Comparison of ENCODE assay signal across 18 mouse cellular contexts in genomic region chr13:52374781-52375180, GRCm38 (mm10).
A peak's percentile ranks its signal among the peaks of the same experiment; 100 is the strongest.
DNase-seq lines count a peak whose midpoint lies in the region; ATAC-seq lines count a peak whose summit lies in the region.
"Had no signal": no experiment of that assay in that cellular context is flagged by ENCODE, and none has a peak within 500 bp of the region (broad histone marks: within the 10 kb centered on the region; RNA-seq: fewer than 3 reads in every experiment).

No protein-coding gene starts in this region.

- no peak overlapping the region for H3K4me3 ChIP-seq in limb, embryonic 10.5 days
- H3K4me3 ChIP-seq: erythroblast, embryonic 14.5 days; forebrain, embryonic 13.5 days; midbrain, embryonic 13.5 days; neural tube, embryonic 13.5 days had no signal

- no peaks in the 10 kb centered on the region; the same call in 1 of the 2 replicates for H3K9me3 ChIP-seq in limb, embryonic 10.5 days (replicated peaks)

- ATAC-seq in erythroblast, adult 5-6 weeks (replicated peaks; ENCODE audit: low FRiP score, poor library complexity, severe bottlenecking): no peak
- ATAC-seq: forebrain, embryonic 13.5 days; hindbrain, embryonic 16.5 days; intestine, embryonic 16.5 days; midbrain, embryonic 13.5 days had no signal

- no peaks in the 10 kb centered on the region for H3K4me1 ChIP-seq in limb, embryonic 10.5 days
- H3K4me1 ChIP-seq: forebrain, embryonic 13.5 days had no signal

- H3K36me3 ChIP-seq in limb, embryonic 10.5 days: no peaks in the 10 kb centered on the region
- H3K36me3 ChIP-seq: midbrain, embryonic 13.5 days; neural tube, embryonic 13.5 days had no signal

- 75% methylated on average over 3 of the region's 3 CpGs for WGBS in limb, embryonic 10.5 days

- no peaks in the 10 kb centered on the region for H3K27me3 ChIP-seq in limb, embryonic 10.5 days (ENCODE audit: low read depth, poor library complexity, severe bottlenecking)
- H3K27me3 ChIP-seq: forebrain, embryonic 13.5 days; midbrain, embryonic 13.5 days; neural tube, embryonic 13.5 days had no signal

- DNase-seq in heart, postnatal 4 days: peak; percentile 25
- DNase-seq in heart, adult 18-20 months: no peak
- peak; percentile 67 to 76 for DNase-seq in cerebellum, adult 18-20 months
- DNase-seq in cerebellum, adult 8-10 months: peak; percentile 56
- peak; percentile 10 for DNase-seq in limb, embryonic 10.5 days (ENCODE audit: low spot score)
- DNase-seq in layer of hippocampus, postnatal 14 days (ENCODE audit: low spot score in 2 of 2): no peak
- DNase-seq: adrenal gland, postnatal 10 days; heart, postnatal 36 days; layer of hippocampus, postnatal 36 days; liver; thymus, postnatal 4 days had no signal

- no peak overlapping the region for H3K27ac ChIP-seq in limb, embryonic 10.5 days
- H3K27ac ChIP-seq: forebrain, embryonic 13.5 days; midbrain, embryonic 13.5 days; neural tube, embryonic 13.5 days had no signal

Comparison
In these comparisons a context has a peak if more than half of its experiments do, and no peak if none do; other contexts are left out.
1. DNase-seq: peak in heart, postnatal 4 days (single experiment), cerebellum, adult 18-20 months (2 of 2), cerebellum, adult 8-10 months (single experiment) and limb, embryonic 10.5 days (single experiment); none in heart, adult 18-20 months (0 of 2) and layer of hippocampus, postnatal 14 days (0 of 2).